Mouse (Mus musculus): ENCODE data around the gene Foxp4. TPM values are rescaled to one million over a fixed set of nuclear protein-coding genes. Genes with fewer than 3 reads are reported as not detected.
"Not testable (repeated sequence)": the region's sequence is repeated elsewhere in the genome, so short reads cannot be mapped to it uniquely, and the experiment has no call there.

The Foxp4 gene
- polyA plus RNA-seq, 1 experiment from 2014 or later, result 12.5 TPM

GRCm38 (mm10) chr17:47853336-47853735 is 71.1 kb downstream of the Foxp4 start:
- no peaks in the 10 kb centered on the region for H3K9me3 ChIP-seq (ENCODE audit: control insufficient read depth, low read length)
- H3K9ac ChIP-seq (ENCODE audit: low read depth, low read length), result no peak overlapping the region
- peaks cover 10% of the 10 kb centered on the region for H3K4me1 ChIP-seq (ENCODE audit: control insufficient read depth, insufficient read depth, low read length)
- H3K27ac ChIP-seq (ENCODE audit: low read length), result no peak overlapping the region
- no peaks in the 10 kb centered on the region for H3K27me3 ChIP-seq (replicated peaks; ENCODE audit: control insufficient read depth, insufficient read depth, low read length)
- 83% methylated on average over 3 of the region's 4 CpGs for WGBS
- H3K4me2 ChIP-seq (ENCODE audit: low read depth, low read length), result no peak overlapping the region
- ATAC-seq, result no peak
- H3K36me3 ChIP-seq (ENCODE audit: control insufficient read depth, insufficient read depth, low read length), result no peaks in the 10 kb centered on the region
- H3K4me3 ChIP-seq (ENCODE audit: low read length), result no peak overlapping the region

GRCm38 (mm10) chr17:47851798-47852360 is 72.6 kb downstream of the Foxp4 start:
- H3K9me3 ChIP-seq (ENCODE audit: control insufficient read depth, low read length); H3K36me3 ChIP-seq (ENCODE audit: control insufficient read depth, insufficient read depth, low read length); H3K27me3 ChIP-seq (replicated peaks; ENCODE audit: control insufficient read depth, insufficient read depth, low read length); H3K4me1 ChIP-seq (ENCODE audit: control insufficient read depth, insufficient read depth, low read length): not testable (repeated sequence)
- ATAC-seq, result peak; percentile 80
- peak overlapping the region; percentile 30; the same call in 1 of the 2 replicates for H3K27ac ChIP-seq (ENCODE audit: low read length)
- 9% methylated on average over 22 of the region's 22 CpGs for WGBS
- H3K4me2 ChIP-seq (ENCODE audit: low read depth, low read length), result peak overlapping the region; percentile 54
- peak overlapping the region; percentile 35 for H3K4me3 ChIP-seq (ENCODE audit: low read length)
- peak overlapping the region; percentile 56; the same call in 1 of the 2 replicates for H3K9ac ChIP-seq (ENCODE audit: low read depth, low read length)

DNA sequence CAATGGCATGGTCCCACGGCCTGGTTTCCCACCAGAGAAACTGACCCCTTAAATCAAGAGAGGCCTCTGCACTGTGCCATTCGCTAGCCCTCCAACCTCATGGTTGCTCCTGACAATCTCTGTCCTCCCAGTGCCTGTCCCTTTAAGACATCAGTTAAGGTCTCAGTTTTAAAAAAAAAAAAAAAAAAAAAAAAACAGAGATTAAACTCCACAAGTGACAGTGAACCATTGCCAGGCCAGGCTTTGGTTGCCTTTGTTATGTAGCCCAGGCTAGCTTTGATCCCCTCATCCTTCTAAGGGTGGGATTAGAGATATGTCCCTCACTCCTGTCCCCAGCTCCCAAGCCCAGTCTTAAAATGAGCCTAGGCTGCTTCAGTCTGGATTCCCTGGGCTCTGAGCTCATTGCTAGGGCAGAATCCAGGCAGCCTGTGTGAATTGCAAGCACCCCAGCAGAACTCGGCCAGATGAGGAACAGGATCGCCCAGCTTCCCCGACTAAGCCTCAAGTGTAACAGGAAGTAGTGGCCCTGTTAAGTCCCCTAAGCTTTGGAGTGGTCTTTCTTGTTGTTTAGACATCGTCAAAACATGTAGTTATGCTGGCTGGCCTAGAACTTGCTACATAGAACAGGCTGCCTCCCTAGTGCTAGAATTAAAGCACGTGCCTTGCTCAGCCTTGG is 73.7 kb downstream of the Foxp4 start:
- peaks cover 10% of the 10 kb centered on the region for H3K4me1 ChIP-seq (ENCODE audit: control insufficient read depth, insufficient read depth, low read length)
- H3K27ac ChIP-seq (ENCODE audit: low read length), result no peak overlapping the region
- no peaks in the 10 kb centered on the region for H3K36me3 ChIP-seq (ENCODE audit: control insufficient read depth, insufficient read depth, low read length)
- no peak for ATAC-seq
- no peak overlapping the region for H3K4me2 ChIP-seq (ENCODE audit: low read depth, low read length)
- H3K9me3 ChIP-seq (ENCODE audit: control insufficient read depth, low read length), result no peaks in the 10 kb centered on the region
- H3K27me3 ChIP-seq (replicated peaks; ENCODE audit: control insufficient read depth, insufficient read depth, low read length), result no peaks in the 10 kb centered on the region
- 69% methylated on average over 7 of the region's 7 CpGs for WGBS
- H3K9ac ChIP-seq (ENCODE audit: low read depth, low read length), result no peak overlapping the region
- no peak overlapping the region for H3K4me3 ChIP-seq (ENCODE audit: low read length)

DNA sequence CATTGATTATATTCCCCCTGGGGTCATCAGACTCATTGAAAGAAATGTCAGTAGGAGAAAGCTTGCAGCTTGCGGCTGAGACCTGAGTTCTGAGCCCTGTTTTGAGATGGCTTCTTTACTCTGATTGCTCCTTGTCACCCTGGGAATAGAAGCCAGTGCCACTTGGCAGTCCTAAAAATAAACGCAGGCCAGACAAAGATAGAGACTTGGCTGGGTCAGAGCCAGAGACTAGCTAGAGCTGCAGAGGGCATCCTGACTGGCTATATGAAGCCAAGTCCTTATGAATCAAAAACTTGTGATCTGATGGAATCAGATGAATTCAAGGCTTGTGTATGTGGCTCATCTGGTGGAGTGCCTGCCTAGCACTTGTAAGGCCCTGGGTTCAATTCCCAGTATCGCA is 74.4 kb downstream of the Foxp4 start:
- Histone ChIP-seq H3K4me3 (ENCODE audit: low read length) (no peak overlapping the region), H3K27ac (ENCODE audit: low read length) (no peak overlapping the region), H3K4me1 (ENCODE audit: control insufficient read depth, insufficient read depth, low read length) (peaks cover 10% of the 10 kb centered on the region), H3K36me3 (ENCODE audit: control insufficient read depth, insufficient read depth, low read length) (no peaks in the 10 kb centered on the region), H3K9me3 (ENCODE audit: control insufficient read depth, low read length) (no peaks in the 10 kb centered on the region), H3K4me2 (ENCODE audit: low read depth, low read length) (no peak overlapping the region), H3K9ac (ENCODE audit: low read depth, low read length) (no peak overlapping the region), H3K27me3 (replicated peaks; ENCODE audit: control insufficient read depth, insufficient read depth, low read length) (no peaks in the 10 kb centered on the region)
- ATAC-seq, result no peak
- WGBS, result 84% methylated on average over 3 of the region's 3 CpGs

DNA sequence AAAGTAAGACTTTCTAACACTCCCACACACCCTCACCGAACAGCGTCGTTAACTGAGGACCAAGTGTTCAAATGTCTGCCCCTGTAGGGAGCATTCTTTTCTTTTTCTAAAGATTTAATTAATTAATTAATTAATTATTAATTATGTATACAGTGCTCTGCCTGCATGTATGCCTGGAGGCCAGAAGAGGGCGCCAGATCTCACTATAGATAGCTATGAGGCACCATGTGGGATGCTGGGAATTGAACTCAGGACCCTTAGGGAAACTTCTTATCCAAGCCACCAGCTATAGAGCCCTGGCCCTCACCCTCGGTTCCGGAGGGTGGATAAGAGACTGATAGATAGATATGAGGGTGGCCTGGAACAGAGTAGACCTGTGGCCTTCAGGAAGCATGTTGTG is 76.5 kb downstream of the Foxp4 start:
- Histone ChIP-seq H3K9me3 (ENCODE audit: control insufficient read depth, low read length) (no peaks in the 10 kb centered on the region), H3K27ac (ENCODE audit: low read length) (no peak overlapping the region), H3K9ac (ENCODE audit: low read depth, low read length) (no peak overlapping the region), H3K4me1 (ENCODE audit: control insufficient read depth, insufficient read depth, low read length) (peaks cover 10% of the 10 kb centered on the region), H3K4me2 (ENCODE audit: low read depth, low read length) (no peak overlapping the region), H3K36me3 (ENCODE audit: control insufficient read depth, insufficient read depth, low read length) (no peaks in the 10 kb centered on the region), H3K4me3 (ENCODE audit: low read length) (no peak overlapping the region), H3K27me3 (replicated peaks; ENCODE audit: control insufficient read depth, insufficient read depth, low read length) (no peaks in the 10 kb centered on the region)
- no peak for ATAC-seq
- 82% methylated on average over 6 of the region's 6 CpGs for WGBS

DNA sequence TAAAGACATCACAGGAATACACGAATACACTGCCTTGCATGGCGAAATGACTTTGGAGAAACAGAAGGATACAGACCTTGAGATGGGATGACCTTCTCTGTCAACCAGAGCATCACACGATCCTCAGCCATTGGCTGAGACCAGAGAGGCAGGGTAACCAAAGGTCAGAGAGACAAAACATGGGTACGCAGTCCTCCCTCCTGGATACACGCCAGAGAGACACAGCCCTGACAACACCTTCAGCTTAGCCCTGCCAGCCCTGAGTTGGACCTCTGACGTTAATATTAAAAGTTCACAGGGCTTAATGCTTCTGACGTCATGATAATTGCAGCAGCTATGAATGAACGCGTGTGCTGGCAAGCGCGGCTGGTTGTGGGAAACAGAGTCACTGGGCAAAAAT is 78.8 kb downstream of the Foxp4 start:
- Histone ChIP-seq H3K4me3 (ENCODE audit: low read length) (no peak overlapping the region), H3K9me3 (ENCODE audit: control insufficient read depth, low read length) (no peaks in the 10 kb centered on the region), H3K27ac (ENCODE audit: low read length) (no peak overlapping the region), H3K9ac (ENCODE audit: low read depth, low read length) (no peak overlapping the region), H3K27me3 (replicated peaks; ENCODE audit: control insufficient read depth, insufficient read depth, low read length) (no peaks in the 10 kb centered on the region), H3K4me1 (ENCODE audit: control insufficient read depth, insufficient read depth, low read length) (peaks cover 7% of the 10 kb centered on the region), H3K36me3 (ENCODE audit: control insufficient read depth, insufficient read depth, low read length) (no peaks in the 10 kb centered on the region), H3K4me2 (ENCODE audit: low read depth, low read length) (no peak overlapping the region)
- WGBS, result 73% methylated on average over 11 of the region's 11 CpGs
- ATAC-seq, result no peak

- H3K9ac ChIP-seq (ENCODE audit: low read depth, low read length), result no peak overlapping the region
- 96% methylated on average over 3 of the region's 3 CpGs for WGBS
- no peaks in the 10 kb centered on the region for H3K9me3 ChIP-seq (ENCODE audit: control insufficient read depth, low read length)
- no peak overlapping the region for H3K4me3 ChIP-seq (ENCODE audit: low read length)
- H3K4me1 ChIP-seq (ENCODE audit: control insufficient read depth, insufficient read depth, low read length), result peaks cover 7% of the 10 kb centered on the region
- H3K27me3 ChIP-seq (replicated peaks; ENCODE audit: control insufficient read depth, insufficient read depth, low read length), result no peaks in the 10 kb centered on the region
- ATAC-seq, result no peak
- H3K36me3 ChIP-seq (ENCODE audit: control insufficient read depth, insufficient read depth, low read length), result no peaks in the 10 kb centered on the region
- H3K27ac ChIP-seq (ENCODE audit: low read length), result no peak overlapping the region
- H3K4me2 ChIP-seq (ENCODE audit: low read depth, low read length), result no peak overlapping the region
These were observed 81.0 kb downstream of the Foxp4 start for GRCm38 (mm10) chr17:47843465-47843864.

DNA sequence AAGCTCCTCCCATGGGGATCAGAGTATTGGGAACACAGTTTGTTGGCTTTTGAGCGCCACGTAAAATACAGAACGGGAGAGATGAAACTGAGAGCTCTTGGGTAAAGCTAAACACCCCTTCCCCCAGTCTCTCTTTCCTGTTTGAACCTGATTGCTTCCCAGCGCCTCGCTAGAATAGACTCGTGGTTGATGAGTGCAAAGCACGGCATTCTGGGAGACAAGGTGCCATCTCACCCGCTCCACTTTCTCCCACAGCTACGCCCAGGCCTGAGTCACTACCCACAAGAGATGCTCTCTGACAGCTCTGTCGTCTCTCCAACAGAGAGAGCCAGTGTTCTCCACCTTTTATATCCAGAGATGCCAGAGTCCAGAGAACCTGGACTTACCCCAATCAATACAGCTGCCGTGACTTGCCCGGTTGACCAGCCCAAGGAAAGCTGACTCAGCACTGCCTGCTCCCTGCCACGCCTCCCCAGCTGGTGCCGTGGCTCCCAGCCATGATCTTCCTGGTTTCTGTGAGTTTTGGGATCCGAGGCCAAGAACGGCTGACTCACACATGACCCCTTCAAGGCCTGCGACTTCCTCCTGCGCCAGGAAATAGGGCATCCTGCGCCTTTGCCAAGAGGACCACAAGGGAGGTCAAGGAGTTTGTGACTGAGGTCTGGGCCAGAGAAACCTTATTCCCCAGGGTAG is 82.4 kb downstream of the Foxp4 start:
- H3K27me3 ChIP-seq (replicated peaks; ENCODE audit: control insufficient read depth, insufficient read depth, low read length), result no peaks in the 10 kb centered on the region
- WGBS, result 52% methylated on average over 19 of the region's 19 CpGs
- no peak overlapping the region for H3K4me3 ChIP-seq (ENCODE audit: low read length)
- H3K36me3 ChIP-seq (ENCODE audit: control insufficient read depth, insufficient read depth, low read length), result no peaks in the 10 kb centered on the region
- no peak overlapping the region for H3K4me2 ChIP-seq (ENCODE audit: low read depth, low read length)
- ATAC-seq, result peak; percentile 72
- no peak overlapping the region; the same call in 1 of the 2 replicates for H3K27ac ChIP-seq (ENCODE audit: low read length)
- H3K9me3 ChIP-seq (ENCODE audit: control insufficient read depth, low read length), result no peaks in the 10 kb centered on the region
- peaks cover 10% of the 10 kb centered on the region for H3K4me1 ChIP-seq (ENCODE audit: control insufficient read depth, insufficient read depth, low read length)
- H3K9ac ChIP-seq (ENCODE audit: low read depth, low read length), result no peak overlapping the region

DNA sequence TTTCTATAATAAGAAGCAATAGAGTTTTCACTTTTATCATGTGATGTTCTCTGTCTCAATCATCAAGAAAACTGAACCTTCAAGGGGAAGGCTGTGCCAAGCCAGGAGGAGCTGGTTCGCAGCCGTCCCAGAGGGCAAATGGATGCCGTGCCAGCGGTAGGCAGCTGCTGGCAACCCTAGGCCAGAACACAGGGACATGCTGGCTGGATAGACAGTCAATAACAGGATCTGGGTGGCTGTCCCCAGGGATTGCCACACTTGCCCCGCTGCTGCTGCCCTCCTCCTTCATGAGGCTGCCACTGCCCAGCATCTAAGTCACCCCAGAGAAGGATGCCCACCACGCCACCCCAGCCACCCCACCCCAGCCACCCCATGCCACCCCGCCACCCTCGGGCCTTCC is 82.9 kb downstream of the Foxp4 start:
- no peak overlapping the region for H3K4me3 ChIP-seq (ENCODE audit: low read length)
- no peak overlapping the region for H3K4me2 ChIP-seq (ENCODE audit: low read depth, low read length)
- peaks cover 10% of the 10 kb centered on the region for H3K4me1 ChIP-seq (ENCODE audit: control insufficient read depth, insufficient read depth, low read length)
- H3K27ac ChIP-seq (ENCODE audit: low read length), result no peak overlapping the region
- H3K27me3 ChIP-seq (replicated peaks; ENCODE audit: control insufficient read depth, insufficient read depth, low read length), result no peaks in the 10 kb centered on the region
- 91% methylated on average over 8 of the region's 8 CpGs for WGBS
- H3K36me3 ChIP-seq (ENCODE audit: control insufficient read depth, insufficient read depth, low read length), result no peaks in the 10 kb centered on the region
- ATAC-seq, result no peak
- H3K9ac ChIP-seq (ENCODE audit: low read depth, low read length), result no peak overlapping the region
- no peaks in the 10 kb centered on the region for H3K9me3 ChIP-seq (ENCODE audit: control insufficient read depth, low read length)

Data from intestine, embryonic 16.5 days (tissue).